Mouse (Mus musculus): Measurements from ENCODE around the gene Lrp5.

- no peak for TF ChIP-seq CTCF (IDR thresholded peaks at IDR 0.05; ENCODE audit: control insufficient read depth, insufficient read depth, insufficient read length)
- no peak for TF ChIP-seq FOSL1 (IDR thresholded peaks at IDR 0.05; ENCODE audit: insufficient read depth, low read length, poor library complexity, severe bottlenecking)
- no peak for TF ChIP-seq MAX (IDR thresholded peaks at IDR 0.05)
- TF ChIP-seq MYOG (IDR thresholded peaks at IDR 0.05; ENCODE audit: control insufficient read depth, extremely low read depth, insufficient read length): no peak
- TF ChIP-seq USF1 (IDR thresholded peaks at IDR 0.05; ENCODE audit: low read depth): no peak
Measured at GRCm38 (mm10) chr19:3648830-3649450, 37.4 kb downstream of the Lrp5 start.
